Mouse (Mus musculus) neural tube, embryonic 12.5 days (tissue): ENCODE results near the gene Hist1h2aa. TPM values are rescaled to one million over a fixed set of nuclear protein-coding genes. Genes with fewer than 3 reads are reported as not detected.

ENCODE experiments used
- ATAC-seq: fragments of 200-750 bp; cut with Nextera tagmentation; 2 replicates; pipeline ENCODE4 v1.8.0; 2017; ENCODE audit warnings: low read depth, mild to moderate bottlenecking, moderate TSS enrichment, moderate library complexity; ENCODE audit not compliant: low FRiP score
- H3K27ac ChIP-seq: fragments of 300-500 bp; sonication (generic); 2 replicates; pipeline ENCODE4 v1.5.1; 2016
- H3K27me3 ChIP-seq: fragments of 300-500 bp; sonication (generic); replicated peaks from 2 replicates; pipeline ENCODE4 v1.6.1; 2016; ENCODE audit warnings: mild to moderate bottlenecking
- H3K36me3 ChIP-seq: fragments of 300-500 bp; sonication (generic); 2 replicates; pipeline ENCODE4 v1.6.1; 2016; ENCODE audit warnings: mild to moderate bottlenecking
- H3K4me1 ChIP-seq: fragments of 300-500 bp; sonication (generic); 2 replicates; pipeline ENCODE4 v1.6.1; 2016
- H3K4me2 ChIP-seq: fragments of 300-500 bp; sonication (generic); replicated peaks from 2 replicates; pipeline ENCODE4 v1.6.1; 2016; ENCODE audit warnings: mild to moderate bottlenecking
- H3K4me3 ChIP-seq: fragments of 300-500 bp; sonication (generic); 2 replicates; pipeline ENCODE4 v1.5.1; 2016
- H3K9ac ChIP-seq: fragments of 300-500 bp; sonication (generic); 2 replicates; pipeline ENCODE4 v1.6.1; 2016; ENCODE audit warnings: mild to moderate bottlenecking
- H3K9me3 ChIP-seq: fragments of 300-500 bp; sonication (generic); 2 replicates; pipeline ENCODE4 v1.6.1; 2016; ENCODE audit warnings: mild to moderate bottlenecking
- WGBS: fragments of 180-500 bp; shearing (Covaris S2); methylation state at CpG from one replicate; pipeline ENCODE4 v1.1.7; 2016; 5-methylcytosine and 5-hydroxymethylcytosine counted together
- microRNA-seq: library from miRNA; unstranded; fragments of <30 nt; microRNA quantifications from one replicate; pipeline ENCODE4, GENCODE M21; 2017
- polyA plus RNA-seq: library from polyadenylated mRNA; unstranded; fragments of >200 nt; fragmentation: Nextera tagmentation; extraction: Ambion mirVana; gene quantifications from 2 replicates; pipeline ENCODE4 v1.2.1, GENCODE M21; 2016

The Hist1h2aa gene
- polyA plus RNA-seq, 1 experiment from 2014 or later, result not detected

DNA sequence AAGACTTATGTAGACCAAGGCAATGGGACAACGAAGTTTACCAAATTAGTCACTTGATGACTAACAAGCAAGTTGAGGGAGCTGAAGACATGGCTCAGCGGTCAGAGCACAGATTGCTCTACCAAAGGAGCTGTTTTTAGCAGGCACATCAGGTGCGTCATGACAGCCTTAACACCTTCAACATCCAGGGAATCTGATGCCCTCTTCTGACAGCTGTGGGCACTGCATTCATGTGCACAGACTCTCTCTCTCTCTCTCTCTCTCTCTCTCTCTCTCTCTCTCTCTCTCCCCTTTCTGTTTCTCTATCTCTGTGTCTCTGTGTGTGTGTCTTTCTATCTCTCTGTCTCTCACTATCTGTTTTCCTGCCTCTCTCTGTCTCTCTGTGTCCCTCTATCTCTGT, 16.7 kb downstream of the Hist1h2aa start:
- Histone ChIP-seq H3K36me3 (no peaks in the 10 kb centered on the region), H3K9ac (no peak overlapping the region), H3K4me1 (no peaks in the 10 kb centered on the region), H3K27ac (no peak overlapping the region), H3K27me3 (no peaks in the 10 kb centered on the region), H3K4me3 (no peak overlapping the region), H3K9me3 (no peaks in the 10 kb centered on the region), H3K4me2 (no peak overlapping the region)
- no peak for ATAC-seq
- WGBS, result 80% methylated on average over 3 of the region's 3 CpGs

DNA sequence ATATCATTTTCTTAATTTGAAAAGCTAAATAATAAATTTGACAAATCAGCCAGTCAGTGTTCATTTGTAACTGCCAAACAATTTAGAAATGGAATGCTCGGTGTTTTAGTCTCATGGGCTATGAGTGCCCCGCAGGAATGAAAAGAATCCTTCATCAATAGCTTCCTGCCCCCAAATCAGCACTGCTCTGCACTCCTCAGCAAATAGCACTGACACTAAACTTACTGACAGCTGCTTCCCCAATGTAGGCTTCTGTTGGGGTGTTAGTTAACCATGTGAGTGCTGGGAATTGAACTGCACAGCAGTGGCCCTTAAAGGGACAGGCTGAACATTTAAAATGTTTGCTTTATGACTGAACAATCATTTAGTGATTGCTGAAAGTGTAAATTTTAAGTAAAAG, 25.5 kb downstream of the Hist1h2aa start:
- H3K4me2 ChIP-seq, result no peak overlapping the region
- no peak for ATAC-seq
- H3K27ac ChIP-seq, result no peak overlapping the region
- no peaks in the 10 kb centered on the region for H3K9me3 ChIP-seq
- H3K36me3 ChIP-seq, result no peaks in the 10 kb centered on the region
- no peak overlapping the region for H3K4me3 ChIP-seq
- H3K27me3 ChIP-seq, result no peaks in the 10 kb centered on the region
- WGBS, result 39% methylated on average over 2 of the region's 2 CpGs
- H3K9ac ChIP-seq, result no peak overlapping the region
- no peaks in the 10 kb centered on the region for H3K4me1 ChIP-seq

DNA sequence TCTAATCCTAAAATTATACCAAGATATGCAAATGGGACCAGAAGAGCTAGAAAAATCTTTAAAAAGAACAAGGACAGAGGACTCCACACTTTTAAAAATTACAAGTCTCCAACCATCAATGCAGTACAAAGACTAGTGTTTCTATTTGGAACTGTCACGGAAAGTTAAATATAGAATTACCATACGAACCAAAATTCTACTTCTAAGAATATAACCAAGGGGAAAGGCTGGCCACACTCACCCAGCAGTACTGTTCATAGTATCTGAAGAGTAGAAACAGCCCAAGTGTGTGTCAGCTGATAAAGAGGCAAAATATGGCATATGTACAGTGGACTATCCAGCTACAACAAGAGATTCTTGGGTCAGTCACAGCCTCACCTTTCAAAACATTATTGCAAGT, 30.6 kb downstream of the Hist1h2aa start:
- WGBS, result 86% methylated on average over 2 of the region's 2 CpGs
- Histone ChIP-seq H3K9ac (no peak overlapping the region), H3K4me1 (no peaks in the 10 kb centered on the region), H3K36me3 (no peaks in the 10 kb centered on the region), H3K27me3 (no peaks in the 10 kb centered on the region), H3K27ac (no peak overlapping the region), H3K4me2 (no peak overlapping the region), H3K4me3 (no peak overlapping the region), H3K9me3 (no peaks in the 10 kb centered on the region)
- ATAC-seq, result no peak

DNA sequence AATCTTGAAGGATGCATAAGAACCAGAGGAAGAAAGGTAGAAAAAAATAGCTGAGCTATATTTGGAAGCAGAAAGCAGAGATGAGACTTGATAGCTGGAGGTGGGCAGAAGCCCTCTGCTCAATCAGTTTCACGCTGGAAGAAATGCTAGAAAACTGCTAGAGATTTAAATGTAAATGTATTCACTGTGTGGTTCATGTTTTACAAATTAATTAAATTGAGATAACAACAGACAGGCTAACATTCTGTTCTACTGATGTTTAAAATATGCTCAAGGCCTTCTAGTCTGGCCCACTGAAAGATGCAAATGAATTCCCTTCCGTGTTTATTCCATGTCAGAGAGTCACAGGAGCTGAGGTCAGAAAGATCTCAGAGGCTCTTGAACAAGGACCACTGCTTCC, 37.6 kb downstream of the Hist1h2aa start:
- H3K36me3 ChIP-seq, result no peaks in the 10 kb centered on the region
- WGBS, result 80% methylated on average over 2 of the region's 2 CpGs
- no peak overlapping the region for H3K27ac ChIP-seq
- H3K4me3 ChIP-seq, result no peak overlapping the region
- no peak overlapping the region for H3K4me2 ChIP-seq
- H3K27me3 ChIP-seq, result no peaks in the 10 kb centered on the region
- no peaks in the 10 kb centered on the region for H3K4me1 ChIP-seq
- H3K9ac ChIP-seq, result no peak overlapping the region
- H3K9me3 ChIP-seq, result no peaks in the 10 kb centered on the region
- no peak for ATAC-seq

DNA sequence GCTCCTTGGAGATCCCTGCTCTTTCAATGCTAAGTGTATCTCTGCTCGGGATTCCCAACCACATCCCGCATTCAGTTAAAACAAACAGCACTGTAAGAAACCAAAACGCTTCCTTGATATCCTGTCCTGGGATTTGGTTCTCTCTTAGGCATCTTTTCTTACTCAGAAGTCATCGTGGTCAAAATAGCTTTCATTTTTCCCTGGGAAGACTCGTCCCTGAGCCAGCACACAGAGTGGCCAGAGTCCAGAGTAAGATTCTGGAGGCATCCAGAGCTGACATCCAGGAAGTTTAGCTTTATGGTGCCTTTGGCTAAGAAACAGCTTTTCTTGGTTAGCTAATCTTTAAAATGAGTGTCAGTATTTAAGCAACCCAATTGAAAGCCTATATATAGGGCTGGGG, 38.0 kb downstream of the Hist1h2aa start:
- ATAC-seq, result no peak
- no peak overlapping the region for H3K4me3 ChIP-seq
- no peaks in the 10 kb centered on the region for H3K27me3 ChIP-seq
- H3K4me1 ChIP-seq, result no peaks in the 10 kb centered on the region
- H3K36me3 ChIP-seq, result no peaks in the 10 kb centered on the region
- H3K4me2 ChIP-seq, result no peak overlapping the region
- no peak overlapping the region for H3K9ac ChIP-seq
- H3K9me3 ChIP-seq, result no peaks in the 10 kb centered on the region
- H3K27ac ChIP-seq, result no peak overlapping the region
- WGBS, result 80% methylated on average over 5 of the region's 5 CpGs

Small RNA genes within 50 kb of the gene (microRNA-seq; reads per million reads assigned to microRNA genes)
- gene Gm44344, result not detected

Other genes with a start within 250 kb of the Hist1h2aa start
- gene Hist1h1t, start 238.6 kb upstream of the Hist1h2aa start, polyA plus RNA-seq, result 0.23 TPM in 1 of 2 replicates, not detected in the other
- 5.1 and 7.8 TPM in 2 replicates for gene Hist1h4c, start 236.0 kb upstream of the Hist1h2aa start, polyA plus RNA-seq
- gene Hfe, start 223.6 kb upstream of the Hist1h2aa start, polyA plus RNA-seq, result 3.9 TPM in 2 replicates
- gene Hist1h1c, start 195.7 kb upstream of the Hist1h2aa start, polyA plus RNA-seq, result 13.3 and 13.6 TPM in 2 replicates
- gene Hist1h3c, start 188.9 kb upstream of the Hist1h2aa start, polyA plus RNA-seq, result 6.8 and 7.4 TPM in 2 replicates
- 1.3 and 1.7 TPM in 2 replicates for gene Hist1h2bb, start 187.7 kb upstream of the Hist1h2aa start, polyA plus RNA-seq
- 28.5 and 44.2 TPM in 2 replicates for gene Hist1h2ab, start 183.3 kb upstream of the Hist1h2aa start, polyA plus RNA-seq
- 5.8 and 10.0 TPM in 2 replicates for gene Hist1h3b, start 182.2 kb upstream of the Hist1h2aa start, polyA plus RNA-seq
- gene Hist1h4b, start 177.4 kb upstream of the Hist1h2aa start, polyA plus RNA-seq, result 4.5 and 6.1 TPM in 2 replicates
- 1.0 TPM in 1 of 2 replicates, not detected in the other for gene Hist1h4a, start 173.2 kb upstream of the Hist1h2aa start, polyA plus RNA-seq
- gene Hist1h3a, start 172.1 kb upstream of the Hist1h2aa start, polyA plus RNA-seq, result 3.5 and 3.6 TPM in 2 replicates
- gene Hist1h1a, start 170.8 kb upstream of the Hist1h2aa start, polyA plus RNA-seq, result 1.5 and 3.0 TPM in 2 replicates
- not detected in 2 replicates for gene Trim38, start 164.5 kb upstream of the Hist1h2aa start, polyA plus RNA-seq
- not detected in 2 replicates for gene Slc17a2, start 127.5 kb upstream of the Hist1h2aa start, polyA plus RNA-seq
- gene Slc17a3, start 95.0 kb upstream of the Hist1h2aa start, polyA plus RNA-seq, result 0.18 TPM in 1 of 2 replicates, not detected in the other
- not detected in 2 replicates for gene Slc17a1, start 66.7 kb upstream of the Hist1h2aa start, polyA plus RNA-seq
- 0.14 and 0.37 TPM in 2 replicates for gene Slc17a4, start 19.5 kb upstream of the Hist1h2aa start, polyA plus RNA-seq
- gene Hist1h2ba, start 306 bp upstream of the Hist1h2aa start, polyA plus RNA-seq, result not detected in 2 replicates
- 0.50 and 0.79 TPM in 2 replicates for gene Scgn, start 56.8 kb downstream of the Hist1h2aa start, polyA plus RNA-seq